Mouse (Mus musculus): ENCODE results near the gene Tenm2. TPM values are rescaled to one million over a fixed set of nuclear protein-coding genes. Genes with fewer than 3 reads are reported as not detected.

The Tenm2 gene
- polyA plus RNA-seq, 1 experiment from 2014 or later = 0.12 TPM

DNA sequence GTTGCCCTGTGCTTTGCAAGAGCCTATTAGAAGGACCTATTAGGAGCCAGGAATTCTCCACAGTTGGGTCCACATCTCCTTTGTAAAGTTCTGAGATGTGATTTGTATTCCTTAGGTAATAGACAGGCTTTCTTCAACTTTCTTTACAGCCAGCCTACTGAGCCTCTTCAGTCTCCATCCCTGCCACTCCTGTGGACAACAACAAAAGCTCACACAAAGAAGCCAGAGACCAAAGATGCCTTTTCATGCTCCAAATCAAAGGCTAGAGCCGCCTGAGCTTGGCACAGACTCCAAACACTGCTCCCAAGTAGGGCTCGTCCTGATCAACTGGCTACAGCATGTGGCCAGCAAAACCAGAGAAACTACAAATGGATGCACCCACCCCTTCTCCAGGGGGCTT, 333.5 kb downstream of the Tenm2 start:
- no peak overlapping the region for H3K27ac ChIP-seq (ENCODE audit: low read depth, low read length)
- ATAC-seq = no peak
- H3K36me3 ChIP-seq (ENCODE audit: control insufficient read depth, insufficient read depth) = no peaks in the 10 kb centered on the region
- H3K9me3 ChIP-seq (ENCODE audit: control insufficient read depth) = no peaks in the 10 kb centered on the region
- H3K27me3 ChIP-seq (replicated peaks; ENCODE audit: control insufficient read depth, insufficient read depth, low read length) = no peaks in the 10 kb centered on the region
- no peak overlapping the region for H3K9ac ChIP-seq (ENCODE audit: low read depth, low read length)
- H3K4me1 ChIP-seq (replicated peaks; ENCODE audit: control insufficient read depth, insufficient read depth, low read length) = no peaks in the 10 kb centered on the region
- H3K4me2 ChIP-seq (replicated peaks; ENCODE audit: low read depth) = no peak overlapping the region
- no peak overlapping the region for H3K4me3 ChIP-seq (ENCODE audit: low read depth, low read length)
- no peak for TF ChIP-seq CTCF (IDR thresholded peaks at IDR 0.05; ENCODE audit: low read depth)
- WGBS = 50% methylated on average over 2 of the region's 2 CpGs

DNA sequence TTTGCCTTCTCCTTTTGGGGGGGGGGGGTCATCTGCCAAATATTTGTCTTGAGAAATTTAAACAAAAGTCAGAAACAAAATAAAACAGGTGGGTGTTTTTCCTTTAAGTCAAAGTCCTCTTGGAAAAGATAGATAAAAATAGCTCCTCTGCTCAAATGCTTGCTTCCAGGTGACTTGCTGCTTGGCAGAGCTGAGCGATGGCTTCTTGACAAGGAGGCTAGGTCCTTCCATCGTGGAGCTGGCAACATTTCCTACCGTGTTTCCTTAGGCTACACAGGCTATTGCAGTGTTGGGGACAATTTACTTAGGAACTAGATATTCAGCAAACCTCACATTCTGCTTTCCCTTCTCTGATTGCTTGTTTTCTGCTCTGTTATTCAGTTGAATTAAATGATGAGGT, 342.7 kb downstream of the Tenm2 start:
- no peaks in the 10 kb centered on the region for H3K4me1 ChIP-seq (replicated peaks; ENCODE audit: control insufficient read depth, insufficient read depth, low read length)
- no peak overlapping the region for H3K9ac ChIP-seq (ENCODE audit: low read depth, low read length)
- H3K36me3 ChIP-seq (ENCODE audit: control insufficient read depth, insufficient read depth) = no peaks in the 10 kb centered on the region
- H3K4me3 ChIP-seq (ENCODE audit: low read depth, low read length) = no peak overlapping the region
- H3K27me3 ChIP-seq (replicated peaks; ENCODE audit: control insufficient read depth, insufficient read depth, low read length) = no peaks in the 10 kb centered on the region
- H3K27ac ChIP-seq (ENCODE audit: low read depth, low read length) = no peak overlapping the region
- no peaks in the 10 kb centered on the region for H3K9me3 ChIP-seq (ENCODE audit: control insufficient read depth)
- no peak for TF ChIP-seq CTCF (IDR thresholded peaks at IDR 0.05; ENCODE audit: low read depth)
- ATAC-seq = no peak
- WGBS = 40% methylated on average over 3 of the region's 3 CpGs
- no peak overlapping the region for H3K4me2 ChIP-seq (replicated peaks; ENCODE audit: low read depth)

DNA sequence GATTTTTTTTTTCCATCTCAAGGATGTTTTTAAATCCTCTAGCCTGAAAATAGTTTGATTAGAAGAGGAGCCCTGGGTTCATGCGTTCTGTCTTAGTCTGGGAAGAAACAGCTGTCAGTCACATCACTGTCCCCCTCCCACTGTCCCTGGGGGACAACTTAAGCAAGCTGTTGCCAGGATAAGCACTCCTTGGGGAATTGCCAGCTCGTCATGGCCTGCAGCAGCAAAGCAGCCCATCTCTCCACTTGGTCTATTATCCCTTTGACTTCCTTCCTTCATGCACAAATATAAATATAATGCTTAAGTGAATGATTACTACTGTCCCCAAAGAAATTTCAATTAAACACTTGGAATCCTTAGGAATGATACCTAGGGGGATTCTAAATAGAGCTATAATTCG, 344.7 kb downstream of the Tenm2 start:
- no peak overlapping the region for H3K4me2 ChIP-seq (replicated peaks; ENCODE audit: low read depth)
- H3K9ac ChIP-seq (ENCODE audit: low read depth, low read length) = no peak overlapping the region
- no peak overlapping the region for H3K27ac ChIP-seq (ENCODE audit: low read depth, low read length)
- H3K27me3 ChIP-seq (replicated peaks; ENCODE audit: control insufficient read depth, insufficient read depth, low read length) = no peaks in the 10 kb centered on the region
- H3K36me3 ChIP-seq (ENCODE audit: control insufficient read depth, insufficient read depth) = no peaks in the 10 kb centered on the region
- TF ChIP-seq CTCF (IDR thresholded peaks at IDR 0.05; ENCODE audit: low read depth) = no peak
- WGBS = 56% methylated on average over 3 of the region's 3 CpGs
- ATAC-seq = no peak
- no peaks in the 10 kb centered on the region for H3K9me3 ChIP-seq (ENCODE audit: control insufficient read depth)
- no peaks in the 10 kb centered on the region for H3K4me1 ChIP-seq (replicated peaks; ENCODE audit: control insufficient read depth, insufficient read depth, low read length)
- no peak overlapping the region for H3K4me3 ChIP-seq (ENCODE audit: low read depth, low read length)

GRCm38 (mm10) chr11:36887490-36887889, 348.3 kb downstream of the Tenm2 start:
- no peak for TF ChIP-seq CTCF (IDR thresholded peaks at IDR 0.05; ENCODE audit: low read depth)
- no peak overlapping the region for H3K4me2 ChIP-seq (replicated peaks; ENCODE audit: low read depth)
- H3K9ac ChIP-seq (ENCODE audit: low read depth, low read length) = no peak overlapping the region
- no peaks in the 10 kb centered on the region for H3K4me1 ChIP-seq (replicated peaks; ENCODE audit: control insufficient read depth, insufficient read depth, low read length)
- no peak for ATAC-seq
- no peak overlapping the region for H3K27ac ChIP-seq (ENCODE audit: low read depth, low read length)
- no peak overlapping the region for H3K4me3 ChIP-seq (ENCODE audit: low read depth, low read length)
- WGBS = 40% methylated on average over 7 of the region's 7 CpGs
- H3K36me3 ChIP-seq (ENCODE audit: control insufficient read depth, insufficient read depth) = no peaks in the 10 kb centered on the region
- H3K9me3 ChIP-seq (ENCODE audit: control insufficient read depth) = no peaks in the 10 kb centered on the region
- H3K27me3 ChIP-seq (replicated peaks; ENCODE audit: control insufficient read depth, insufficient read depth, low read length) = no peaks in the 10 kb centered on the region

DNA sequence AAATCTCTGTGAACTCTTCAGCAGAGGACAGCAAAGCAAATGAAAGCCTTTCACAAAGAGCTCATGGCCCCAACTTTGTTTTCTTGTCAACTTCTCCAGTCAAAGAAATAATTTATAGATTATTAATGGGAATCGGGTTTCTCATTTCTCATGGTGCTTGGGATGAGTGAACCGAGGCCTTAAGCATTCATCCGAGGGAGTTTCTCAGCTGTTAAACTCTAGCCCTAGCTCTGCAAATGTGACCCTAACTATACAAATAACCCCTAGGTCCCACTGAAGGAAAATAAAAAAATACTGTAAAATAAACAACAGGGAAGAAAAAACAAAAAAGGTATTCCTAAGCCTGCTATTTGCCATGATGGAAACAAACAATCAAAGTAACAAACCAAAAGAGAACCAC, 349.6 kb downstream of the Tenm2 start:
- 81% methylated on average over 3 of the region's 3 CpGs for WGBS
- Histone ChIP-seq H3K4me3 (ENCODE audit: low read depth, low read length) (no peak overlapping the region), H3K4me1 (replicated peaks; ENCODE audit: control insufficient read depth, insufficient read depth, low read length) (no peaks in the 10 kb centered on the region), H3K36me3 (ENCODE audit: control insufficient read depth, insufficient read depth) (no peaks in the 10 kb centered on the region), H3K27ac (ENCODE audit: low read depth, low read length) (no peak overlapping the region), H3K4me2 (replicated peaks; ENCODE audit: low read depth) (no peak overlapping the region), H3K9me3 (ENCODE audit: control insufficient read depth) (no peaks in the 10 kb centered on the region), H3K27me3 (replicated peaks; ENCODE audit: control insufficient read depth, insufficient read depth, low read length) (no peaks in the 10 kb centered on the region), H3K9ac (ENCODE audit: low read depth, low read length) (no peak overlapping the region)
- TF ChIP-seq CTCF (IDR thresholded peaks at IDR 0.05; ENCODE audit: low read depth) = no peak
- ATAC-seq = no peak

GRCm38 (mm10) chr11:36872961-36873360, 362.8 kb downstream of the Tenm2 start:
- no peak overlapping the region for H3K4me3 ChIP-seq (ENCODE audit: low read depth, low read length)
- no peaks in the 10 kb centered on the region for H3K9me3 ChIP-seq (ENCODE audit: control insufficient read depth)
- WGBS = 46% methylated on average over 4 of the region's 4 CpGs
- no peak overlapping the region for H3K27ac ChIP-seq (ENCODE audit: low read depth, low read length)
- no peak for TF ChIP-seq CTCF (IDR thresholded peaks at IDR 0.05; ENCODE audit: low read depth)
- no peak overlapping the region for H3K9ac ChIP-seq (ENCODE audit: low read depth, low read length)
- H3K27me3 ChIP-seq (replicated peaks; ENCODE audit: control insufficient read depth, insufficient read depth, low read length) = no peaks in the 10 kb centered on the region
- no peak for ATAC-seq
- no peaks in the 10 kb centered on the region for H3K4me1 ChIP-seq (replicated peaks; ENCODE audit: control insufficient read depth, insufficient read depth, low read length)
- H3K4me2 ChIP-seq (replicated peaks; ENCODE audit: low read depth) = no peak overlapping the region
- H3K36me3 ChIP-seq (ENCODE audit: control insufficient read depth, insufficient read depth) = no peaks in the 10 kb centered on the region

DNA sequence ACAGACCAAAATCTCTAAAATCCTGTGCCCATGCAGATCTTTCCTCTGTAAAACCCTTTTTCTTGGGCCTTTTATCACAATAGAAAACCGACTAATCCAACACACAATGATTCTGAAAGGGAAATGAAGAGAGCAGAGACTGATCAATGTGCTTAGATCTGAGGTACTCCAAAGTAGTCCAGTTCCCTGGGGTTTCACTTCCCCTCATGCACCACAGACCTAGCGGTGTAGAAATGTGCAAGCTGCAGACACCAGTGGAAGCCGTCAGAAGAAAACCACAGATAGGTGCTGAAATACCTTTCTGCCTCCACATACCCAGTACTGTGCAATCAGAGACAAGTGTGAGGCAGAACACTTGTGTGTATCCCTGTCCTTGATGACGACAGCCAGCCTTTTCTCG, 365.2 kb downstream of the Tenm2 start:
- Histone ChIP-seq H3K4me3 (ENCODE audit: low read depth, low read length) (no peak overlapping the region), H3K36me3 (ENCODE audit: control insufficient read depth, insufficient read depth) (no peaks in the 10 kb centered on the region), H3K4me1 (replicated peaks; ENCODE audit: control insufficient read depth, insufficient read depth, low read length) (no peaks in the 10 kb centered on the region), H3K9ac (ENCODE audit: low read depth, low read length) (no peak overlapping the region), H3K9me3 (ENCODE audit: control insufficient read depth) (no peaks in the 10 kb centered on the region), H3K27ac (ENCODE audit: low read depth, low read length) (no peak overlapping the region), H3K4me2 (replicated peaks; ENCODE audit: low read depth) (no peak overlapping the region), H3K27me3 (replicated peaks; ENCODE audit: control insufficient read depth, insufficient read depth, low read length) (no peaks in the 10 kb centered on the region)
- 81% methylated on average over 5 of the region's 5 CpGs for WGBS
- no peak for TF ChIP-seq CTCF (IDR thresholded peaks at IDR 0.05; ENCODE audit: low read depth)
- ATAC-seq = no peak

All from intestine, postnatal 0 days (tissue).